Mouse (Mus musculus) myocyte (in vitro differentiated cells): ENCODE measurements around the gene C2cd2. TPM values are rescaled to one million over a fixed set of nuclear protein-coding genes. Genes with fewer than 3 reads are reported as not detected.

ENCODE experiments used
- H3K27me3 ChIP-seq: one replicate; pipeline ENCODE4 v1.6.1; 2011; ENCODE audit not compliant: control insufficient read depth, insufficient read depth, insufficient read length
- H3K36me3 ChIP-seq: one replicate; pipeline ENCODE4 v1.6.1; 2011; ENCODE audit not compliant: control insufficient read depth, insufficient read depth
- H3K4me2 ChIP-seq: one replicate; pipeline ENCODE4 v1.6.1; 2011; ENCODE audit warnings: low read depth, control low read depth
- H3K4me3 ChIP-seq: one replicate; pipeline ENCODE4 v1.5.1; 2011; ENCODE audit warnings: mild to moderate bottlenecking, control low read depth, moderate library complexity
- H3K79me2 ChIP-seq: one replicate; pipeline ENCODE4 v1.6.1; 2011; ENCODE audit not compliant: control insufficient read depth, insufficient read depth
- H3ac ChIP-seq: one replicate; pipeline ENCODE4 v1.6.1; 2011; ENCODE audit not compliant: control insufficient read depth, insufficient read length
- CEBPB ChIP-seq: IDR thresholded peaks from 2 replicates; pipeline ENCODE4 v1.6.1; 2011; ENCODE audit warnings: mild to moderate bottlenecking, moderate library complexity; ENCODE audit not compliant: poor library complexity, insufficient read depth, severe bottlenecking
- E2F4 ChIP-seq: IDR thresholded peaks from one replicate; pipeline ENCODE4 v1.6.1; 2011; ENCODE audit warnings: mild to moderate bottlenecking, control low read depth, moderate library complexity; ENCODE audit not compliant: insufficient read depth
- MAX ChIP-seq: IDR thresholded peaks from one replicate; pipeline ENCODE4 v1.6.1; 2011; ENCODE audit warnings: low read depth, mild to moderate bottlenecking, control low read depth
- MYOD1 ChIP-seq, 3 experiments: IDR thresholded peaks; one replicate each; pipeline ENCODE4 v1.6.1; 2011; ENCODE audit warnings: control low read depth in 2 of 3, low read depth in 2 of 3, mild to moderate bottlenecking in 2 of 3, moderate library complexity in 1 of 3; ENCODE audit not compliant: insufficient read length in 2 of 3, control insufficient read depth in 1 of 3
- MYOG ChIP-seq, 3 experiments: IDR thresholded peaks; one replicate each; pipeline ENCODE4 v1.6.1; 2011; ENCODE audit warnings: control low read depth in 2 of 3, low read depth in 2 of 3, mild to moderate bottlenecking in 2 of 3; ENCODE audit not compliant: insufficient read length in 2 of 3, control insufficient read depth in 1 of 3, insufficient read depth in 1 of 3
- POLR2A ChIP-seq: IDR thresholded peaks from one replicate; pipeline ENCODE4 v1.6.1; 2011; ENCODE audit warnings: low read depth, mild to moderate bottlenecking, control low read depth, moderate library complexity; ENCODE audit not compliant: insufficient read length
- POLR2AphosphoS2 ChIP-seq: IDR thresholded peaks from one replicate; pipeline ENCODE4 v1.6.1; 2011; ENCODE audit warnings: low read depth, control low read depth; ENCODE audit not compliant: insufficient read length
- REST ChIP-seq: IDR thresholded peaks from one replicate; pipeline ENCODE4 v1.6.1; 2011; ENCODE audit warnings: mild to moderate bottlenecking, control low read depth, moderate library complexity; ENCODE audit not compliant: insufficient read depth, insufficient read length
- SRF ChIP-seq: IDR thresholded peaks from one replicate; pipeline ENCODE4 v1.6.1; 2011; ENCODE audit warnings: low read depth; ENCODE audit not compliant: control insufficient read depth, insufficient read length
- TCF12 ChIP-seq: IDR thresholded peaks from one replicate; pipeline ENCODE4 v1.6.1; 2011; ENCODE audit warnings: mild to moderate bottlenecking, control low read depth; ENCODE audit not compliant: poor library complexity, insufficient read depth, severe bottlenecking
- TCF3 ChIP-seq: IDR thresholded peaks from one replicate; pipeline ENCODE4 v1.6.1; 2011; ENCODE audit warnings: low read depth, control low read depth; ENCODE audit not compliant: insufficient read length
- USF1 ChIP-seq: IDR thresholded peaks from one replicate; pipeline ENCODE4 v1.6.1; 2011; ENCODE audit warnings: low read depth, mild to moderate bottlenecking, control low read depth, moderate library complexity
- polyA plus RNA-seq: library from polyadenylated mRNA; unstranded; fragments of >200 nt; fragmentation: generic; extraction: Trizol; gene quantifications from one replicate; pipeline ENCODE4 v1.2.1, GENCODE M21; 2012; ENCODE audit warnings: missing spikeins

The C2cd2 gene
- polyA plus RNA-seq, 1 experiment = 4.9 TPM

DNA sequence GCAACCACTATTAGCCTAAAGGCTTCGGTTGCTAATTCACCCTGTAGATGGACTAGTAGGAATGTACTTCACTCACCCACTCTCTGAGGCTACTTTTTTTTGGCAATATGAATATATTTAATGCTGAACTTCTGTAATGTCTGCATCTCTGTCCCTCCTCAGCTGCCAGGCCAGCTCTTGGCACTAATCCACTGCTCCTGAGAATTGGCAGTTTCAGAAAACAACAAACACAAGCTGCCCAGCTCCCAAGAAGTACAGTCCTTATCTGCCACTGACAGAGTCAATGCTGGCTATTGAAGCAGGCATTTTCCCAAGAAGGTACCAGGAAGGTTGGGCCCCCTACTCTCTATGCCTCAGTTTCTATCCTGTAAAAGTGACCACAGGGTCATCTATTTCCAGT, 53.0 kb downstream of the C2cd2 start:
- Histone ChIP-seq H3K4me3 (no peak overlapping the region), H3K36me3 (no peaks in the 10 kb centered on the region), H3K79me2 (no peaks in the 10 kb centered on the region), H3K4me2 (no peak overlapping the region), H3ac (no peak overlapping the region), H3K27me3 (no peaks in the 10 kb centered on the region)
- TF ChIP-seq TCF3 (no peak), MYOG (IDR thresholded peaks at IDR 0.05; ENCODE audit: control insufficient read depth in 1 of 3, insufficient read depth in 1 of 3, insufficient read length in 2 of 3, low read depth in 2 of 3) (no peak)

DNA sequence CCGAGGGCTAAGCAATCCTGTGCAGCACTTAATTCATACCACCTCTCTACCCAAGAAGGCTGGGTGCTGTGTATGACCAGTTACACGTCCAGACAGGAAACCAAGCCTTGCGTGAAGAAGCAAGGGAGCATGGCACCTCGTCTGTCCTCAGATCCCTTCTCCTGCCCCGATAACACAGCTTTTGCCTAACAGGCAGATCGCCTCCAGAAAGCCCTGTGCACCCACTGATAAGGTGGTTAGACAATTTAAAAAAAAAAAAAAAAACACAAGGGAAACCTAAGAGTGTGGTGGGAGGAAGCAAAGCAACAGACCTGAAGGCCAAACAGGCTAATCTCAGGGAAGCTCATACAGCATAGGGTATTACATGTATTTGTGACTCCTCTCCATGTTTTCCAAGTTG, 54.9 kb downstream of the C2cd2 start:
- no peak overlapping the region for H3ac ChIP-seq
- no peaks in the 10 kb centered on the region for H3K36me3 ChIP-seq
- TF ChIP-seq MYOG (IDR thresholded peaks at IDR 0.05; ENCODE audit: control insufficient read depth in 1 of 3, insufficient read depth in 1 of 3, insufficient read length in 2 of 3, low read depth in 2 of 3) = no peak
- no peak for TF ChIP-seq MAX
- TF ChIP-seq TCF3 = no peak
- TF ChIP-seq CEBPB = no peak
- TF ChIP-seq POLR2A = no peak
- TF ChIP-seq MYOD1 (IDR thresholded peaks at IDR 0.05; ENCODE audit: control insufficient read depth in 1 of 3, insufficient read length in 2 of 3, low read depth in 2 of 3) = no peak
- TF ChIP-seq USF1 = no peak
- TF ChIP-seq POLR2AphosphoS2 = no peak
- TF ChIP-seq REST = no peak
- TF ChIP-seq E2F4 = no peak
- TF ChIP-seq SRF = no peak
- TF ChIP-seq TCF12 = no peak
- no peaks in the 10 kb centered on the region for H3K27me3 ChIP-seq
- H3K4me3 ChIP-seq = no peak overlapping the region
- no peak overlapping the region for H3K4me2 ChIP-seq
- no peaks in the 10 kb centered on the region for H3K79me2 ChIP-seq

DNA sequence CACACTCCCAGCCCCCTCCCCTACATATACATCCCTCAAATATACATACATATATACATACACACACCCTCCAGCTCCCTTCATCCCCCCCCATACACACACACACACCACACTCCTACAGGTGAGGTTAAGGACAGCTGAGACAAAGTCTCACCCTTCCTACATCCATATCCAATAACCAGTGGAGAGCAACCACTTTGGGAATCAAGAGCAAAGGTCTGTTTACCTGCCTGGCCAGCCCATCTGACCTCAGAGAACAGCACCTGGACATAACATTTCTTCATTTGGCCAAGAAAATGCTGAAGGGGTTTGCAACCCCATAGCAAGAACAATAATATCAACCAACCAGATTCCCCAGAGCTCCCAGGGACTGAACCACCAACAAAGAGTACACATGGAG, 56.1 kb downstream of the C2cd2 start:
- H3K36me3 ChIP-seq = no peaks in the 10 kb centered on the region
- no peak for TF ChIP-seq MYOD1 (IDR thresholded peaks at IDR 0.05; ENCODE audit: control insufficient read depth in 1 of 3, insufficient read length in 2 of 3, low read depth in 2 of 3)
- no peak for TF ChIP-seq SRF
- TF ChIP-seq CEBPB = no peak
- no peak for TF ChIP-seq USF1
- no peak for TF ChIP-seq MYOG (IDR thresholded peaks at IDR 0.05; ENCODE audit: control insufficient read depth in 1 of 3, insufficient read depth in 1 of 3, insufficient read length in 2 of 3, low read depth in 2 of 3)
- TF ChIP-seq TCF3 = no peak
- TF ChIP-seq TCF12 = no peak
- no peak for TF ChIP-seq POLR2A
- no peak for TF ChIP-seq POLR2AphosphoS2
- TF ChIP-seq MAX = no peak
- no peak for TF ChIP-seq REST
- TF ChIP-seq E2F4 = no peak
- no peak overlapping the region for H3K4me2 ChIP-seq
- H3ac ChIP-seq = no peak overlapping the region
- H3K79me2 ChIP-seq = no peaks in the 10 kb centered on the region
- no peaks in the 10 kb centered on the region for H3K27me3 ChIP-seq
- H3K4me3 ChIP-seq = no peak overlapping the region

DNA sequence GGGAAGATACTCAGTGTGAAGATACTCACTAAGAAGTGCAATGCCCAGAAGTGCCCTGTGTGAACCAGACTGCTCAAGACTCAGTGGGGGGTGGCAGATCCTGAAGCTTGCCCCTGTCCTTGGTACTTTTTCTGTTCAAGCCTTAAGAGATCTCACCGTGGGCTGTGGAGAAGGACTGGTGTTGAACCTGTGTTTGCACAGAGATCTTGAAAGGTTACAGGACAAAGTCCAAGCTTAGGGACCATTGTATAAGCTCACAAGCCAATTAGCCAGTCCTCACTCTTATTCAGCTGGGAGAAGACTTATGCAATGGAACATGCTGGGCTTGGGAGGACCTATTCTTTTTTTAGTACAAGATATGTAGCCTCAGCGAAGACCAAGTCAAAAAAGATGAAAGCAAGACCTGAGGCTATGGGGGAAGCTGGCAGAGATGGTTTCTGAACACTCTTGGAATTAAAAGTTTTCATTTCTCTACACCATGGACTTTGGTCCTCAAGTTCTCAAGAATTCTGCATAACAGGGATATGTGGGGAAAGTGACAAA, 56.9 kb downstream of the C2cd2 start:
- Histone ChIP-seq H3K4me3 (no peak overlapping the region), H3K4me2 (no peak overlapping the region), H3K27me3 (no peaks in the 10 kb centered on the region), H3K36me3 (no peaks in the 10 kb centered on the region), H3ac (no peak overlapping the region), H3K79me2 (no peaks in the 10 kb centered on the region)
- TF ChIP-seq MAX (no peak), MYOD1 (IDR thresholded peaks at IDR 0.05; ENCODE audit: control insufficient read depth in 1 of 3, insufficient read length in 2 of 3, low read depth in 2 of 3) (no peak), MYOG (IDR thresholded peaks at IDR 0.05; ENCODE audit: control insufficient read depth in 1 of 3, insufficient read depth in 1 of 3, insufficient read length in 2 of 3, low read depth in 2 of 3) (no peak), TCF3 (no peak), POLR2AphosphoS2 (no peak), POLR2A (no peak), USF1 (no peak), REST (no peak), TCF12 (no peak), E2F4 (no peak), SRF (no peak), CEBPB (no peak)

DNA sequence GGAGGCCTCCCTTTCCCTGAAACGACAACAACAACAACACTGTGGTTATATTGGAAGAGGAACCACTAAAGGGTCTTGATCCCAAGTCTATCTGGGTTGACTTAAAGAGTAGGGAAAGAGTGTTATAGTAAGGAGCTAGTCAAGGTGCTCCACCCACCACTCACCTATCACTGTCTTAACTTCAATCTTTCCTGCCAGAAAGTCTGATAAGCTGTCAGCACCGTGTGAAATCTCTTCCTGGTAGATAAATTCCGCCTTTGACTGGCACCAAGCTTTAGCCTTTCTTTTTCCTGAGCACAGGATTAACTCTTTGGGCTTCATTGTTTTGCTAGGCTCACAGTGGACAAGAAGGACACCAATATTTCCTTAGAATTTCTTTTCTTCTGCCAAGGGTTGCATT, 58.4 kb downstream of the C2cd2 start:
- H3K4me2 ChIP-seq = no peak overlapping the region
- H3K27me3 ChIP-seq = no peaks in the 10 kb centered on the region
- H3K79me2 ChIP-seq = no peaks in the 10 kb centered on the region
- H3K36me3 ChIP-seq = no peaks in the 10 kb centered on the region
- H3ac ChIP-seq = no peak overlapping the region
- TF ChIP-seq MYOD1 (IDR thresholded peaks at IDR 0.05; ENCODE audit: control insufficient read depth in 1 of 3, insufficient read length in 2 of 3, low read depth in 2 of 3) (no peak), CEBPB (no peak), MAX (no peak), E2F4 (no peak), SRF (no peak), USF1 (no peak), MYOG (IDR thresholded peaks at IDR 0.05; ENCODE audit: control insufficient read depth in 1 of 3, insufficient read depth in 1 of 3, insufficient read length in 2 of 3, low read depth in 2 of 3) (no peak), POLR2AphosphoS2 (no peak), POLR2A (no peak), REST (no peak), TCF12 (no peak), TCF3 (no peak)
- H3K4me3 ChIP-seq = no peak overlapping the region
